Mouse (Mus musculus) ovary, adult 18-20 months (tissue): ENCODE data around the gene Lpcat2b.

Experiments
- DNase-seq: peaks from one replicate; pipeline ENCODE4 v3.0.0; 2022; ENCODE audit warnings: low spot score, mixed read lengths

Lpcat2b gene

DNA sequence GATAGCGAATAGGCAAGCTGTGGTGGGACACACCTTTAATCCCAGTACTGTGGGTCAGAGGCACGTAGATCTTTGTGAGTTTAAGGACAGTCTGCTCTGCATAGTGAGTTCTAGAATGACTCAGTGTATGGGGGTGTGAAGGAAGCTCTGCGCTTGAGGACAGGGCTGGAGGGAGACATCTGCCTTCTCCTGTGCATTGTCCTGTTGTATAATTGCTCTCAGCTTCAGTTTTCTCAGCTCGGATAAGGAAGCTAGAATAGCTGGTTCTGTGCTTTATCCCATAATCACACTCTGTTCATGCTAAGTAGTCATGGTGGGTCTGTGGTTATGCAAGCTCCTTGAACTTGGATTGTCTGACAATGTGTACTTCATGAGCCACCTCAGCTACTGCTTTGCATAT is 17.4 kb downstream of the Lpcat2b start:
- DNase-seq = no peak

DNA sequence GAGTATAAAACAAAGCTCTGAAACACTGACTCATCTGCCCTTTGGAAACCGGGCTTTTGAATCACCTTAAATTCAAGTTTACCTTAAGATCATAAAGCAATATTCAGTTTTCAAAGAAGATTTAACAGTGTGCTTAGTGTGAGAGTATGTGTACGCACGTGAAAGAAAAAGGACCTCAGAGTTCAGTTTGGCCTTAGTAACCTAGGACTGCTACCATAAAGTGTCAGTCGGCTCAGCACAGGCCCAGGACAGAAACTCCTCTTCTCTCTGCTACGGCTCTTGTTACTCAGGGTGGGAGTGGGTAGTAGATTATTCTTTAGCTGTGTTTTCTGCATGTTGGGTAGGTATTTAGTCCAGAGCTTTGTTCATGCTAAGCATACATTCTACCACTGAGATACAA is 18.3 kb downstream of the Lpcat2b start:
- DNase-seq = no peak

DNA sequence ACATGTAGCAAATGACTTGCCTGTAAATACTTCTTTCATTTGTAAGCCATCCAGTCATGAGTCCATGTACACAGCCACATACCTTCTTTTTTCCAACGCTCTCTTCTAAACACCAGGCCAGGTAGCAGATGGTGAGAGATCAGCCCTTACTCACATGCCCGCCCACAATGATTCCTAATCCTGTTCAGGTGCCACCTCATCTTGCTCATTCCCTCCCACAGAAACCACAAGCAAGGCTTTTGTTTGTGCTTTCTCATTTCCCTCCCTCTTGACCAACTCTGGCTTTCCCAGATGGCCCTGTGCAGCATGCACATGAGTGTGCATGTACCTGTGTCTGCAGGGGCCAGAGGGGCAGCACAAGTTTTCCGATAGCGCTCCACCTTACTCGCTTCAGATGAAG is 18.9 kb downstream of the Lpcat2b start:
- DNase-seq = no peak

DNA sequence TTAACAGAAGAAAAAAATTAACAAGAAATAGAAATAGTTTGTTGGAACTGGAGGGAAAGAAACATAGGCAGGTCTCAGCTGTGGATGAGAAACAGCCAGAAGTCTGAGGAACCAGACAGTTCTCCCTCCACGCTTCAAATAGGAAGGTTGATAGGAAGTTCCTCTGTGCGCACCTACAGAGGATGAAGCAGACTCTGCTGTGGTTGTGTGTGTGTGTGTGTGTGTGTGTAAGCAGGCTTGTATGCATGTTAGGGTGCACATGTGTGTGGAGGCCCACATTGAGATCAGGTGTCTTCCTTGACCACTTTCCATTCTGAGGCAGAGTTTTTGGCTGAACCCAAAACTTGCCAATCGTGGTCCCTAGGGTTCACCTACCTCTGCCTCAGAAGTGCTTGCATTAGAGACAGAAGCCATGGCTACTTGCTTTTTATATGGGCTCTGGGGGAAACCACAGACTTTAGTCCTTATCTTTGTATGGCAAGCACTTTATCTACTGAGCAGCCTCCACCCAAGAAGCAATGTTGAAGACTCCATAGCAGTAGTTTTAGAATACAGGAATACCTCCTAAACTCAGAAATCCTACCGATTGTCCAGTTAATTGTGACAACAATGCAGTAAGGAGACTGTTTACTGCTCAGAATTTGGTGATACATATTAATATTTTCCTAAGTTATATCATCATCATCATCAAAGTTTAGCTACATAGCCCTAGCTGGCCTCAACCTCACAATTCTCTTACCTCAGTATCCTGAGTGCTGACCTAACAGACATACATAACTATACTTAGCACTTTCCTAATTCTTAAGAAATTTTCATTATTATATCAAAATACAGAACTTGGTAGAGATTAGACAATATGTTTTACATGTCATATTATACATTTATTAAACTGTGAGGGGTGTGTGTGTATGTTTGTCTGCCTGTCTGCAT is 31.1 kb downstream of the Lpcat2b start:
- no peak for DNase-seq

DNA sequence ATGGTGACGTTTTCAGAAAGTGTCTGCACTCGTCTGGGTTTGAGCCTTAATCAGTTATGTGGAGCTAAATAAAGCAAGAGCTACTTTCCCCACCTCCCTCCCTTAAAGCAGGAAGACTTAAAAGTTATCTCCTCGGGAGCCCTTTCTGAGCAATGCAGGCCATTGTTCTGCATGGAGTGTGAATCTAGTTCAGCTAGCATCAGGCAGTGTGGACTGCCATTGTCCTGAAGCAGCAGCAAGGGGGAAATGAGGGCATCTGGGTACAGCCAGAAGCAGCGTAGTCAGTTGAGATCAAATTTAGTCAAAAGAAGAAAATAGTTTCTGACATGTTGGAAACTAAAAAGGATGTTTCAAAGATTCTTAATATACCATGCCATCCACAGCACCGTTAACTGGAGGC is 35.2 kb downstream of the Lpcat2b start:
- DNase-seq = no peak

DNA sequence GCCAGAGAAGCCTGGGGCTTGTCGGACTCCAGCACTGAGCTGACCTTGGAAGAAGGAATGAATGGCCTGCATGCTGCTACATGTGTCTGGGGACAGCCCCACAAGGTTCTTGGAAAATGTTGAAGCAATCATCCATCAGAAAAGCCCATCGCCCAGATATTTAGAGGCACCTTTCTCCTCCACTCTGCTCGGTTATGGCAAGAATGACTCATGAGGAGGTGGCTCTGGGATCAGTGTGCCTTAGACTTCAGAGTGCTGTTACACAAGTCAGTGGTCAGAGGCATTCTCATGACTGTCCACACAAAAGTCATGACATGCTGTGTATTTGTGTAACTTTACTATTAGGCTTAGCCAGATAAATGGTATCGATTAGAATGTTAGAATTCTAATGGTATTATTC is 35.7 kb downstream of the Lpcat2b start:
- no peak for DNase-seq

DNA sequence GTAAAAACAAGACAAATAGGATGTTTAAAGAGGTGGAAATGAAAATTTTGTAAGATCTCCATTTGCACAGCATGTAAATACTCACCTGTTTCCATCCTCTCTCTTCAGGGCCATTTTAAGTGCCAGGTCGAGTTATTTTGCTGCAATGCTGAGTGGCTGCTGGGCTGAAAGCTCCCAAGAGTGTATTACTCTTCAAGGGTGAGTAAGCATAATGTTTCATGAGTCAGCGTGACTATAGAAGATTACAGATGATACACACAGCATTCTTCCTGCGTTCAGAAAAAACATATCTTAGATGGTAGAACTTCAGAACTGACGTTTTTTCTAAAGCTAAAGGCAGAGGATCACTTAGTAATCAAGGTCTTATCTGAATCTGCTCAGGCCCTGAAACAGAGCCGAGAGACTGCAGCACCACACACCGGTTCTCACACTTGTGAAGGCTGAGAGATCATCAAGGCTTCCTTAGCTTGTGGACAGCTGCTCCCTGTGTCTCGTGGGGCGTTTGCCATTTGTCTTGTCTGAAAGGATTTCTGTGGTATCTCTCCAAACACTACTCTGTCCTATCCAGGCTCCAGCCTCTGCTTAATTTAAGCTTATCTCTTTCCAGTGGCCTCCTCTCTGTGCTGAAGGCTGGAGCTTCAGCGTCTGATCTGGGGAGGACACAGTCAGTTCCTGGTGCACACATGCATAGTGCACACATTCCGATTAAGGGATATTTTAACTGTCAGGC is 39.4 kb downstream of the Lpcat2b start:
- no peak for DNase-seq

DNA sequence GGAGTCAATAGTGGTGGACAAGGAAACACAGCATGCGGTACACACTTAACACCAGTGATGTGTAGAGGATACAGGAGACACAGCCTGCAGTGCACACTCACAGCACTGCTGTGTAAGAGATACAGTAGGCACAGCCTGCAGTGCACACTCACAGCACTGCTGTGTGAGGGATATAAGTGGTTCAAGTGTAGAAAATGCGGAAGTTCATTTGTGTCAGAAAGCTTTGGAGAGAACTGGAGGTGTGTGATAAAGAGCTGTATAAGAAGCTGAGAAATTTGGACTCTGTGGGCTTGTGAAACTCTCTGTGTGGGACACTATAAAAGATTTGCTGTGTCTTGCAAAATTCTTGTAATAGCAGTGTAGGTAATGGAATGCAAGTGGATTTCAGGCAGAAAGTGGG is 48.8 kb downstream of the Lpcat2b start:
- DNase-seq = no peak
